Mouse (Mus musculus) layer of hippocampus, postnatal 14 days (tissue): ENCODE results near the gene Pbld1. TPM values are rescaled to one million over a fixed set of nuclear protein-coding genes. Genes with fewer than 3 reads are reported as not detected.

Experiments used
- DNase-seq, 2 experiments: peaks; one replicate each; pipeline ENCODE4 v3.0.0; 2021 to 2022; ENCODE audit warnings: low spot score in 2 of 2, mixed read lengths in 1 of 2
- long read RNA-seq, 2 experiments: library from polyadenylated mRNA; stranded (forward); transcript quantifications; one replicate each; pipeline ENCODE4 v2.0.0; 2021
- total RNA-seq, 2 experiments: library from RNA; stranded (reverse); gene quantifications; 2 replicates each; pipeline ENCODE4 v1.2.3; 2021

The Pbld1 gene
- total RNA-seq: under 1 TPM; 0.21 to 0.48 TPM
- long read RNA-seq, experiment 1: 0 reads
- long read RNA-seq, experiment 2: 0 reads

DNA sequence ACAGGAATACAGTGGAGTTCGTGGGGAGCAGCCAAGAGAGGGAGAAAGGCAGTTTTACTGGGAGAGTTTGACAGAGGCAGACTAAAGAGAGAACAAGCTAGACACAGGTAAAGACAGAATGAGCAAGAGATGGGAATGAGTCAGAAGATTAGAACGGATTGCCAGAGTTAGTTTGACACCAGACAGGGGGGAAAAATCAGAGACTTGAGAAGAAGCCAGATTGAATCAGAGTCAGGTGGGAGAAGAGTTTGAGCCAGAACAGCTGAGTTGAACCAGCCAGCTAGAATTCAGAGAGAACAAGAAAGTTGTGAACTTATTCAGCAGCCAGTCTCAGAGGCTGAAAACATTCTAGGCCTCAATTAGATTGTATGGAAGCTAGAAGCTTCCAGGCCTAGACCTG lies at the start of gene Pbld1:
TSS of gene Pbld1 (plus strand) at position 301 of the 400 bp plus-strand sequence.
- no peak for DNase-seq

- no peak for DNase-seq
Measured at GRCm38 (mm10) chr10:63010268-63010667, 49.7 kb upstream of the Pbld1 start.

GRCm38 (mm10) chr10:63011556-63011955 lies 48.4 kb upstream of the Pbld1 start:
- no peak for DNase-seq

DNA sequence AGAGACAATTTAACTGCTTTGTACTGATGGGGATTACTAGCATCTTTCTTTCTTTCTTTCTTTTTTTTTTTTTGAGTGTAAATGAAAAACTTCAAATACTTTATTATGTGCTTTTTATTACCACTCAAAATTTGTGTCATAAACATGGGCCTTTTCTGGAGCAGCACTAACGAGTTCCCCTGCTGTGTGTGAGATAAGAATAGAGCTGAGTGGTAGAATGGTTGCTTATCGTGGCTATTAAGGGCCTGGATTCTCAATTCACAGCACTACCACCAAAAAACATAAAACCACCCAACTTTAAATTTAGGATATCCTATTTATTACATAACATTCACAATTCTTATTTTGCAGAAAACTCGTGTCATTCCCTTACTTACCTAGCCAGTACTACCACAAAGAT lies 46.5 kb upstream of the Pbld1 start:
- DNase-seq: no peak

DNA sequence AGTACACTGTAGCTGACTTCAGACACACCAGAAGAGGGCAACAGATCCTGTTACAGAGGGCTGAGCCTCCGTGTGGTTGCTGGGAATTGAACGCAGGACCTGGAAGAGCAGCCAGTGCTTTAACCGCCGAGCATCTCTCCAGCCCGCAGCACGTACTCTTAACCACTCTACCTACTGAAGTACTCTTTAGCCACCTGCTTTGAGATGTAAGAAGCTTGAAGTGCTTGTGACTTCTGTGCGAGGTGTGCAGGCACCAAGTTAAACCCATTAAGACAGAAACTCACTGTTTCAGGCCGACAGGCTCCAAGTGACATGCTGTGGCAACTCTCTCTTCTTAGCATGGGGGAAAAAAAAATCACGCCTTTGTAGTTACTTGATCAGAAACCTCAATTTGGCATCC lies 45.8 kb upstream of the Pbld1 start:
- no peak for DNase-seq

DNA sequence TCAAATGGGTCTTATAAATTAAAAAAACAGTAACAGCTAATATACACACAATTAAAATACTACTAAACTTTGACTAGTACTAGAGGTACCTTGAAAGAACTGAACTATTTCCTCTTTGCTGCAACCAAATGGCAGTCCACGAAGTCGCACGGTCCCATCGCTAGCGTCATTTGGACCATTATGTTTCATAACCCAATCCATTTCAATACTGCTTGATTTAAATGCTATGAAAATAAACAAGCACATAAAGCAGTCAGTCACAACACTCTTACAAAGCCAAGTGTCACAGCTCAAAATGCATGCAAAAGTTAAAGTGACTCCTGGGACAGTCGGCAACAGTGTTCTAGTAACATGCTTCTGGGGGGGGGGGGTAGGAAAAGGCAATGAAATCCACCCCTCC lies 40.7 kb upstream of the Pbld1 start:
- no peak for DNase-seq

DNA sequence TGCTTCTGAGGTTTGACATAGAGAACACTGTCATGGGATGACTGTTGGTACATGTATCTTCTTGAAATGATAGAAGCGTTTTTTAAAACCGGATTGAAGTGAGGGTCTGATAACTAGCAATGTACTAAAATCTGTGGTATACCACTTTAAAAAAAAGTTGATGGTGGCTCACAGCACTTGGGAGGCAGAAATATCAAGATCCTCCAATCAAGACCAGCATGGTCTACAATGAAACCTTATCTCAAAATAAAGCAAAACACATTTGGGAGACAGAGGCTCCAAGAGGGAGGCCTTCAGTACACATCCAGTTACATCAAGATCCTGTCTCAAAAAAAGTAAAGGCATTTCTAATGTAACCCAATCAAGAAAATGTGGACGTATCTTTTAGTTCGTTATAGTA lies 38.3 kb upstream of the Pbld1 start:
- no peak for DNase-seq

DNA sequence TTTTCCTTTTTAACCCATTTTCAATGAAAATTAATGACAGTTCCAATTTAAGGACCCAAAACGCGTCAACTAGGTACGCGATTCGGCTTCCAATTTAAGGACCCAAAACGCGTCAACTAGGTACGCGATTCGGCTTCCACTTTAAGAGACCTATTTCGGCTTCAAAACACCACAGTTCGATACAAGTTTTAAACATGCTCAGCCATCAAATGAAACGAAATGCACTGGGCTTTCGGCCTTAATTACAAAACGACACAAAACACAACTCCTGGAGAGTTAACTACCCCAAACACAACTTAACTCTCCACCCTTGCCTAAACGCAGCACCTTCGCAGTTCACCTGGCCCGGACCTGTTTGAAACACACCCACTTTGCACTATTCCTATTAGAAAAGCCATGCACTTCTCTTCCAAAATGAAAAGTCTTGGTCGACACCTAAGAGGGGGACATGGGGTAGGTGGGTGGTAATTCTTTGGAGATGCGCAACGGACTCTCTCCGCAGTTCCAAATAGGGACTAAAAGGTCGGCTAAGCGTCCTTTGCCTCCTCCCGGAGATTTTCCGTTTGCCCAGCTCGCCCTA lies 37.3 kb upstream of the Pbld1 start:
- no peak for DNase-seq

DNA sequence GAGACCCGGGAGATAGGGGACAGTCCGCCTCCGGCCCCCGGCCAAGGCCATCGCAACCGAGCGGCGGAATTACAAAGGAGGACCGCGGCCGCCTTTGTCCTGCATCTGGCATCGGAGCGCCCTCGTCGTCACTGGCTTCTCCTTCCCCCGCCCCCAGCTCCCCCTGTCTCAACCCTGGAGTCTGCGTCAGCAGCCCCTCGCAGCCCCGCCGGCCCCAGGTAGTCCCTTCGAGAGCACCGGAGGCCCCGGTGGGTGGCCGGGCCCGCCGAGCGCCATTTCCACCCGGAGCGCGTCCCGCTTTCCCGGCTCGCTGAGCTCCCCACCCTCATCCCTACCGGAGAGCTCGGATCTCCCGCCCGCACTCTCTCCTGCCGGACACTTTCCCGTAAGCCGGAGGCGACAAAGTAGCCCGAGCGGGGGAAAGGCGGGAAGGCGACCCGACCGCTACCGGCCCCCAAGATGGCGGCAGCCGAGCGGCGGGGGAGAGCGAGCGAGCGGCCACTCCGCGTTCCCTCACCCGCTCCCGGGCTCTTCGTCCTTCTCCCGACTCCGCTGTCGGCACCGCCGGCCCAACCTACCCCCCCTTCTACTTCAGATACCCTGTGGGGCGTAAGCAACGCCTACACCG lies 36.7 kb upstream of the Pbld1 start:
- peak; percentile 64 to 69 for DNase-seq

- peak; percentile 98 to 99 for DNase-seq
Measured at GRCm38 (mm10) chr10:63023749-63024579, 36.0 kb upstream of the Pbld1 start, which contains the start of the genes Hnrnph3 and Pbld2. Gene Hnrnph3 (minus strand): TSS chr10:63024217. Gene Pbld2 (plus strand): TSS chr10:63024315.

- DNase-seq: peak in 1 of 2 experiments; percentile 68
Measured at GRCm38 (mm10) chr10:63024580-63024910, 35.4 kb upstream of the Pbld1 start.

GRCm38 (mm10) chr10:63025016-63025415 lies 34.9 kb upstream of the Pbld1 start:
- DNase-seq: no peak

- DNase-seq: no peak
Measured at GRCm38 (mm10) chr10:63025491-63026011, 34.4 kb upstream of the Pbld1 start.

DNA sequence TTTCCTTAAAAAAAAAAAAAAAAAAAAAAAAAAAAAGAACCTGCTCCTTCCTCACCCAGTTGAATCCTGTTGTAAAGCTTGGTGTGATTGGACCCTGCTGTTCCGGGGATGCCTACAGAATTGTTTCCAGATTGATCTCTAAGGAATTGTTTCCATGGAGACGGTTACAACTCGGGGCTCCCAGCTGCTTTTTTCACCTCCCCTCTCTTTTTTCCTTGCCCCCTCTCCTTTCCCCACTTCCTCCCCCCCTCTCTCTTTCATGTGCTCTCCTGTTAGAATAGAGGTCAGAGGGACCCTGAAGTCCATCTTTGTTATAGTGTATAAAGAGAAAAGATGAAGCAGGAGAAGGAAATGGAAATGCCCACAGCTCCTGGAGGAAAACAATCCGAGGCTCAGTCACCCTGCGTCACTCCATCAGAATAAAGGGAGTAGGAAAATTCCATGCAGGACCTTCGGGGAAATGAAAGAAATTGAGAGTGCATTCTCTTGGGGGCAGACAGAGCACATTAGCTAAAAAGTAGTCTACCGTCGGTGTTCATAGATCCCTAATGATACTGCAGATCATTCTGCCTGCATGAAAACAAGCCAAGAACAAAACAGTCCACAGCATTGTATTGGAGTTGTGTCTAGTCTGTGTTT lies 33.7 kb upstream of the Pbld1 start:
- DNase-seq: peak in 1 of 2 experiments; percentile 53

- DNase-seq: no peak
Measured at GRCm38 (mm10) chr10:63026795-63027160, 33.2 kb upstream of the Pbld1 start.

- DNase-seq: no peak
Measured at GRCm38 (mm10) chr10:63027376-63028161, 32.4 kb upstream of the Pbld1 start.

DNA sequence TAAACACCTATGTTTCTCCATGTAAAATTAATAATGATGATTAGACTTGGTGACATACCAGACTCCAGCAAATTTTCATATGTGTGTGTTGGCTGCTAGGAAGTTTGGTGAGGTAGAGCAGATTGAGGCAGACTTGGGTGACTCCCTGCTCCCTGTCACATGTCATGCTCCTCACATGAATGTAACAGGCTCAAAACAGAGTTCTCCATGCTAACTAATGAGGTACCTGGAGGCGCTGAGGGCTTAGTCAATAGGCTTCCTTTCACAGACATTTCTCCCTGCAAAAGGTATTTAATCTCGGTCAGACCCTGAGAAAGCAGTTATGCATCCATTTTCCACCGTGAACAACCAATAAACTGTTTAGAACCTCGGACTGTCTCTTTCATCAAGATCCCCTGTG lies 31.6 kb upstream of the Pbld1 start:
- DNase-seq: no peak

GRCm38 (mm10) chr10:63032267-63032666 lies 27.7 kb upstream of the Pbld1 start:
- no peak for DNase-seq

- peak in 1 of 2 experiments; percentile 59 for DNase-seq
Measured at GRCm38 (mm10) chr10:63032956-63033355, 27.0 kb upstream of the Pbld1 start.

GRCm38 (mm10) chr10:63038571-63039320 lies 21.2 kb upstream of the Pbld1 start:
- no peak for DNase-seq
